ENCODE assay signal across 9 mouse cellular contexts in the genomic region with DNA sequence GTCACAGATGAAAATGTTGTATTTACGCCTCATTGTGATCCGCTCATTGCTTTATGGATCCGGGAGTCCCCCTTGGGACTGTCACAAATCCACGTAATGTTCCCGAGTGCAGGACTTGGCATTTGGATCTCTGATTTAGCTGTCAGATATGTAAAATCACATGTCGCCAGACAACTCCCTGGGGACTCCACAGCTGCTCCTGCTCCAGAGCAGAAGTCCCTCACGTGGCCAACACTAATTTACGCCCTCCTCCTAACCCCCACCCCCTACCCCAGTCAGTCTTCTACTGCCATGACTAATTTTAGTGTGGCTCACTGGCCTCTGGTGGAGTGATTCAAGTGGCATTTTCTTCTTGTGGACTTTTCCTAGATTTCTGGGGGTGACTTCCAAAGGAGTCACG.
DNase-seq lines count a peak whose midpoint lies in the region; ATAC-seq and TF ChIP-seq lines count a peak whose summit lies in the region.
"Had no signal": no experiment of that assay in that cellular context is flagged by ENCODE, and none has a peak within 500 bp of the region (broad histone marks: within the 10 kb centered on the region; RNA-seq: fewer than 3 reads in every experiment).

No protein-coding gene starts in this region.

- H3K9ac ChIP-seq in liver, postnatal 0 days (replicated peaks) = no peak overlapping the region
- no peak overlapping the region for H3K9ac ChIP-seq in liver, embryonic 12.5 days

- H3K4me2 ChIP-seq in liver, postnatal 0 days (ENCODE audit: low read depth, low read length) = no peak overlapping the region
- no peak overlapping the region for H3K4me2 ChIP-seq in liver, embryonic 12.5 days
- peak overlapping the region; percentile 1 for H3K4me2 ChIP-seq in myocyte (ENCODE audit: low read depth)

- no peak for TF ChIP-seq POLR2A in myocyte (IDR thresholded peaks at IDR 0.05; ENCODE audit: insufficient read length, low read depth)

- H3K36me3 ChIP-seq in liver, postnatal 0 days (replicated peaks; ENCODE audit: insufficient read depth, low read length) = no peaks in the 10 kb centered on the region
- H3K36me3 ChIP-seq in liver, embryonic 12.5 days = no peaks in the 10 kb centered on the region
- no peaks in the 10 kb centered on the region for H3K36me3 ChIP-seq in myocyte (ENCODE audit: control insufficient read depth, insufficient read depth)

- TF ChIP-seq CTCF in liver, postnatal 0 days (IDR thresholded peaks at IDR 0.05; ENCODE audit: low read depth) = no peak

- H3K79me2 ChIP-seq in myocyte (ENCODE audit: control insufficient read depth, insufficient read depth) = no peaks in the 10 kb centered on the region

- ATAC-seq in liver, postnatal 0 days = no peak
- ATAC-seq in liver, embryonic 12.5 days = no peak
- ATAC-seq in monocyte, adult 5-6 weeks (replicated peaks; ENCODE audit: insufficient number of reproducible peaks, low FRiP score, low TSS enrichment, poor library complexity, severe bottlenecking) = no peak

- peak; percentile 49 for DNase-seq in adrenal gland, postnatal 14 days
- no peak for DNase-seq in adrenal gland, postnatal 36 days
- DNase-seq in liver, postnatal 0 days = peak; percentile 20
- DNase-seq in gastrocnemius, postnatal 25 days = peak; percentile 29
- no peak for DNase-seq in testis, postnatal 14 days (ENCODE audit: low spot score)
- DNase-seq: cerebellum, postnatal 36 days had no signal

- 78% methylated on average over 9 of the region's 9 CpGs for WGBS in liver, postnatal 0 days (ENCODE audit: insufficient replicate concordance)
- 65% methylated on average over 9 of the region's 9 CpGs for WGBS in liver, embryonic 12.5 days (ENCODE audit: insufficient replicate concordance)

- H3K27ac ChIP-seq in liver, postnatal 0 days (ENCODE audit: low read depth) = no peak overlapping the region
- no peak overlapping the region for H3K27ac ChIP-seq in liver, embryonic 12.5 days

- H3K4me1 ChIP-seq in liver, postnatal 0 days (ENCODE audit: insufficient read depth) = no peaks in the 10 kb centered on the region
- no peaks in the 10 kb centered on the region for H3K4me1 ChIP-seq in liver, embryonic 12.5 days

- TF ChIP-seq EP300 in liver, postnatal 0 days (IDR thresholded peaks at IDR 0.05; ENCODE audit: low read depth) = no peak

- H3K9me3 ChIP-seq in liver, postnatal 0 days (ENCODE audit: low read length) = no peaks in the 10 kb centered on the region
- no peaks in the 10 kb centered on the region for H3K9me3 ChIP-seq in liver, embryonic 12.5 days (replicated peaks)

- H3K27me3 ChIP-seq in liver, postnatal 0 days (ENCODE audit: insufficient read depth, low read length) = no peaks in the 10 kb centered on the region
- H3K27me3 ChIP-seq in liver, embryonic 12.5 days (replicated peaks) = no peaks in the 10 kb centered on the region
- no peaks in the 10 kb centered on the region for H3K27me3 ChIP-seq in myocyte (ENCODE audit: control insufficient read depth, insufficient read depth, insufficient read length)

- no peak overlapping the region for H3K4me3 ChIP-seq in liver, postnatal 0 days (ENCODE audit: low read depth, low read length)
- no peak overlapping the region for H3K4me3 ChIP-seq in liver, embryonic 12.5 days
- no peak overlapping the region for H3K4me3 ChIP-seq in myocyte

- H3ac ChIP-seq in myocyte (ENCODE audit: control insufficient read depth, insufficient read length) = no peak overlapping the region

TF ChIP-seq in myocyte, 11 proteins besides CTCF, POLR2A, EP300 and RAD21:
- TF ChIP-seq MYOD1 (IDR thresholded peaks at IDR 0.05; ENCODE audit: control insufficient read depth in 1 of 3, insufficient read length in 2 of 3, low read depth in 2 of 3) (peak in 2 of 3 experiments; percentile 14 to 45), MYOG (IDR thresholded peaks at IDR 0.05; ENCODE audit: control insufficient read depth in 1 of 3, insufficient read depth in 1 of 3, insufficient read length in 2 of 3, low read depth in 2 of 3) (peak in 2 of 3 experiments; percentile 30 to 38), USF1 (IDR thresholded peaks at IDR 0.05; ENCODE audit: low read depth) (peak; percentile 47), POLR2AphosphoS2 (IDR thresholded peaks at IDR 0.05; ENCODE audit: insufficient read length, low read depth) (no peak)

Comparison
In these comparisons a context has a peak if more than half of its experiments do, and no peak if none do; other contexts are left out.
1. DNase-seq: peak in adrenal gland, postnatal 14 days (single experiment), liver, postnatal 0 days (single experiment) and gastrocnemius, postnatal 25 days (single experiment); none in adrenal gland, postnatal 36 days (0 of 2) and testis, postnatal 14 days (single experiment).